Mouse (Mus musculus) forebrain, embryonic 11.5 days (tissue): ENCODE results near the gene Lamtor1. TPM values are rescaled to one million over a fixed set of nuclear protein-coding genes. Genes with fewer than 3 reads are reported as not detected.
"Not testable (repeated sequence)": the region's sequence is repeated elsewhere in the genome, so short reads cannot be mapped to it uniquely, and the experiment has no call there.

Experiments
- ATAC-seq: fragments of 200-750 bp; cut with Nextera tagmentation; replicated peaks from 2 replicates; pipeline ENCODE4 v1.8.0; 2017; ENCODE audit warnings: moderate TSS enrichment; ENCODE audit not compliant: low FRiP score
- DNase-seq: peaks from one replicate; pipeline ENCODE4 v3.0.0-alpha.2; 2017; ENCODE audit warnings: low spot score
- H3K27ac ChIP-seq: fragments of 300-500 bp; sonication (generic); 2 replicates; pipeline ENCODE4 v1.5.1; 2014; ENCODE audit warnings: low read depth, low read length
- H3K27me3 ChIP-seq: fragments of 300-500 bp; sonication (generic); 2 replicates; pipeline ENCODE4 v1.6.1; 2014; ENCODE audit warnings: mild to moderate bottlenecking, low read length, mixed read lengths; ENCODE audit not compliant: control insufficient read depth, insufficient read depth
- H3K36me3 ChIP-seq: fragments of 300-500 bp; sonication (generic); 2 replicates; pipeline ENCODE4 v1.6.1; 2014; ENCODE audit warnings: mild to moderate bottlenecking, low read length, moderate library complexity, mixed read lengths; ENCODE audit not compliant: control insufficient read depth, insufficient read depth
- H3K4me1 ChIP-seq: fragments of 300-500 bp; sonication (generic); replicated peaks from 2 replicates; pipeline ENCODE4 v1.6.1; 2014; ENCODE audit warnings: low read length, mixed read lengths; ENCODE audit not compliant: control insufficient read depth, insufficient read depth
- H3K4me2 ChIP-seq: fragments of 300-500 bp; sonication (generic); 2 replicates; pipeline ENCODE4 v1.6.1; 2014; ENCODE audit warnings: low read depth, mild to moderate bottlenecking, low read length, moderate library complexity, mixed read lengths; ENCODE audit not compliant: severe bottlenecking
- H3K4me3 ChIP-seq: fragments of 300-500 bp; sonication (generic); 2 replicates; pipeline ENCODE4 v1.5.1; 2014; ENCODE audit warnings: low read depth, low read length
- H3K9ac ChIP-seq: fragments of 300-500 bp; sonication (generic); 2 replicates; pipeline ENCODE4 v1.6.1; 2014; ENCODE audit warnings: low read length
- H3K9me3 ChIP-seq: fragments of 300-500 bp; sonication (generic); 2 replicates; pipeline ENCODE4 v1.6.1; 2016; ENCODE audit warnings: low read length, mixed read lengths; ENCODE audit not compliant: control insufficient read depth
- WGBS: fragments of 180-500 bp; shearing (Covaris S2); extraction: QIAGEN DNeasy Blood & Tissue Kit; methylation state at CpG from one replicate; pipeline ENCODE4 v1.1.7; 2014; 5-methylcytosine and 5-hydroxymethylcytosine counted together
- polyA plus RNA-seq: library from polyadenylated mRNA; unstranded; fragments of >200 nt; fragmentation: Nextera tagmentation; extraction: Ambion mirVana; gene quantifications from 2 replicates; pipeline ENCODE4 v1.2.1, GENCODE M21; 2014

Lamtor1 gene
- polyA plus RNA-seq, 1 experiment from 2014 or later = 126 TPM

- H3K9ac ChIP-seq = peak overlapping the region; percentile 88
- peaks cover 8% of the 10 kb centered on the region for H3K4me1 ChIP-seq
- no peaks in the 10 kb centered on the region; the same call in 1 of the 2 replicates for H3K9me3 ChIP-seq
- H3K4me3 ChIP-seq = peak overlapping the region; percentile 82
- H3K27ac ChIP-seq = no peak overlapping the region
- no peak for ATAC-seq
- H3K27me3 ChIP-seq = no peaks in the 10 kb centered on the region
- 80% methylated on average over 8 of the region's 8 CpGs for WGBS
- DNase-seq = no peak
- H3K36me3 ChIP-seq = no peaks in the 10 kb centered on the region; the same call in 1 of the 2 replicates
- H3K4me2 ChIP-seq = peak overlapping the region; percentile 46
Measured at GRCm38 (mm10) chr7:101906696-101907095, 992 bp downstream of the Lamtor1 start.

- no peak overlapping the region for H3K4me3 ChIP-seq
- H3K27me3 ChIP-seq = no peaks in the 10 kb centered on the region
- H3K9ac ChIP-seq = no peak overlapping the region
- DNase-seq (no peak), ATAC-seq (no peak)
- peaks cover 8% of the 10 kb centered on the region for H3K4me1 ChIP-seq
- H3K9me3 ChIP-seq = no peaks in the 10 kb centered on the region
- no peak overlapping the region for H3K4me2 ChIP-seq
- no peak overlapping the region for H3K27ac ChIP-seq
- 83% methylated on average over 4 of the region's 4 CpGs for WGBS
- no peaks in the 10 kb centered on the region; the same call in 1 of the 2 replicates for H3K36me3 ChIP-seq
Measured at GRCm38 (mm10) chr7:101908367-101908766, 2.7 kb downstream of the Lamtor1 start.

GRCm38 (mm10) chr7:101910138-101910537 is 4.4 kb downstream of the Lamtor1 start:
- 88% methylated on average over 4 of the region's 4 CpGs for WGBS
- H3K27ac ChIP-seq = no peak overlapping the region
- ATAC-seq (no peak), DNase-seq (no peak)
- no peaks in the 10 kb centered on the region for H3K9me3 ChIP-seq
- no peaks in the 10 kb centered on the region for H3K27me3 ChIP-seq
- H3K9ac ChIP-seq = no peak overlapping the region
- no peak overlapping the region for H3K4me3 ChIP-seq
- H3K4me1 ChIP-seq = peaks cover 8% of the 10 kb centered on the region
- no peaks in the 10 kb centered on the region; the same call in 1 of the 2 replicates for H3K36me3 ChIP-seq
- no peak overlapping the region for H3K4me2 ChIP-seq

GRCm38 (mm10) chr7:101911982-101912381 is 6.3 kb downstream of the Lamtor1 start:
- no peak overlapping the region for H3K4me3 ChIP-seq
- no peak overlapping the region for H3K9ac ChIP-seq
- no peaks in the 10 kb centered on the region for H3K27me3 ChIP-seq
- H3K4me1 ChIP-seq = peaks cover under 1% of the 10 kb centered on the region
- no peak for ATAC-seq
- DNase-seq = no peak
- no peak overlapping the region for H3K4me2 ChIP-seq
- H3K9me3 ChIP-seq = no peaks in the 10 kb centered on the region
- no peaks in the 10 kb centered on the region; the same call in 1 of the 2 replicates for H3K36me3 ChIP-seq
- no peak overlapping the region for H3K27ac ChIP-seq
- WGBS = 58% methylated on average over 3 of the region's 3 CpGs

GRCm38 (mm10) chr7:101918071-101918470 is 12.4 kb downstream of the Lamtor1 start:
- no peak overlapping the region for H3K27ac ChIP-seq
- no peaks in the 10 kb centered on the region for H3K36me3 ChIP-seq
- no peaks in the 10 kb centered on the region for H3K27me3 ChIP-seq
- H3K4me2 ChIP-seq = no peak overlapping the region
- H3K4me3 ChIP-seq = no peak overlapping the region
- WGBS = 12% methylated on average over 1 of the region's 1 CpGs
- no peaks in the 10 kb centered on the region for H3K4me1 ChIP-seq
- H3K9me3 ChIP-seq = no peaks in the 10 kb centered on the region
- ATAC-seq (peak; percentile 75), DNase-seq (peak; percentile 79)
- no peak overlapping the region for H3K9ac ChIP-seq

- H3K9ac ChIP-seq, H3K27ac ChIP-seq, H3K9me3 ChIP-seq, H3K4me1 ChIP-seq, H3K27me3 ChIP-seq, H3K4me2 ChIP-seq, H3K4me3 ChIP-seq, DNase-seq, H3K36me3 ChIP-seq, ATAC-seq: not testable (repeated sequence)
Measured at GRCm38 (mm10) chr7:101925892-101926291, 20.2 kb downstream of the Lamtor1 start.

GRCm38 (mm10) chr7:101928093-101928492 is 22.4 kb downstream of the Lamtor1 start:
- Histone ChIP-seq H3K27ac (no peak overlapping the region), H3K36me3 (no peaks in the 10 kb centered on the region), H3K27me3 (no peaks in the 10 kb centered on the region), H3K9me3 (no peaks in the 10 kb centered on the region), H3K4me2 (no peak overlapping the region), H3K9ac (no peak overlapping the region), H3K4me1 (no peaks in the 10 kb centered on the region), H3K4me3 (no peak overlapping the region)
- ATAC-seq (no peak), DNase-seq (no peak)
- WGBS = 91% methylated on average over 3 of the region's 3 CpGs

- Histone ChIP-seq H3K9ac (no peak overlapping the region), H3K4me2 (peak overlapping the region; percentile 67; the same call in 1 of the 2 replicates), H3K27me3 (no peaks in the 10 kb centered on the region), H3K4me1 (no peaks in the 10 kb centered on the region; the same call in 1 of the 2 replicates), H3K4me3 (no peak overlapping the region), H3K27ac (no peak overlapping the region), H3K9me3 (no peaks in the 10 kb centered on the region), H3K36me3 (no peaks in the 10 kb centered on the region)
- DNase-seq = no peak
- no peak for ATAC-seq
- WGBS = 93% methylated on average over 1 of the region's 1 CpGs
Measured at GRCm38 (mm10) chr7:101932551-101932950, 26.8 kb downstream of the Lamtor1 start.

- peak; percentile 53 for ATAC-seq
- Histone ChIP-seq H3K36me3 (no peaks in the 10 kb centered on the region), H3K4me1 (no peaks in the 10 kb centered on the region; the same call in 1 of the 2 replicates), H3K27ac (no peak overlapping the region), H3K4me3 (peak overlapping the region; percentile 69), H3K9ac (peak overlapping the region; percentile 72), H3K4me2 (peak overlapping the region; percentile 67), H3K9me3 (no peaks in the 10 kb centered on the region), H3K27me3 (no peaks in the 10 kb centered on the region)
- no peak for DNase-seq
- WGBS = 7% methylated on average over 15 of the region's 15 CpGs
Measured at GRCm38 (mm10) chr7:101933300-101933699, 27.6 kb downstream of the Lamtor1 start.
